Mouse (Mus musculus) embryonic facial prominence, embryonic 10.5 days (tissue): ENCODE data around the gene Ilf2. TPM values are rescaled to one million over a fixed set of nuclear protein-coding genes. Genes with fewer than 3 reads are reported as not detected.

Experiments used
- DNase-seq: peaks from one replicate; pipeline ENCODE4 v3.0.0-alpha.2; 2017; ENCODE audit warnings: low spot score
- H3K27ac ChIP-seq: fragments of 300-500 bp; sonication (generic); replicated peaks from 2 replicates; pipeline ENCODE4 v1.5.1; 2016; ENCODE audit warnings: mild to moderate bottlenecking
- H3K27me3 ChIP-seq: fragments of 300-500 bp; sonication (generic); replicated peaks from 2 replicates; pipeline ENCODE4 v1.6.1; 2016; ENCODE audit warnings: low read depth, mild to moderate bottlenecking; ENCODE audit not compliant: poor library complexity, severe bottlenecking
- H3K36me3 ChIP-seq: fragments of 300-500 bp; sonication (generic); replicated peaks from 2 replicates; pipeline ENCODE4 v1.6.1; 2016; ENCODE audit warnings: mild to moderate bottlenecking, moderate library complexity
- H3K4me1 ChIP-seq: fragments of 300-500 bp; sonication (generic); 2 replicates; pipeline ENCODE4 v1.6.1; 2016
- H3K4me3 ChIP-seq: fragments of 300-500 bp; sonication (generic); 2 replicates; pipeline ENCODE4 v1.5.1; 2016; ENCODE audit warnings: mild to moderate bottlenecking, moderate library complexity
- H3K9me3 ChIP-seq: fragments of 300-500 bp; sonication (generic); 2 replicates; pipeline ENCODE4 v1.6.1; 2016; ENCODE audit warnings: mild to moderate bottlenecking
- WGBS: fragments of 180-500 bp; shearing (Covaris S2); methylation state at CpG from one replicate; pipeline ENCODE4 v1.1.7; 2016; 5-methylcytosine and 5-hydroxymethylcytosine counted together
- polyA plus RNA-seq: library from polyadenylated mRNA; unstranded; fragments of >200 nt; fragmentation: Nextera tagmentation; extraction: Ambion mirVana; gene quantifications from 2 replicates; pipeline ENCODE4 v1.2.1, GENCODE M21; 2016

The Ilf2 gene
- polyA plus RNA-seq = 356 and 367 TPM in 2 replicates

DNA sequence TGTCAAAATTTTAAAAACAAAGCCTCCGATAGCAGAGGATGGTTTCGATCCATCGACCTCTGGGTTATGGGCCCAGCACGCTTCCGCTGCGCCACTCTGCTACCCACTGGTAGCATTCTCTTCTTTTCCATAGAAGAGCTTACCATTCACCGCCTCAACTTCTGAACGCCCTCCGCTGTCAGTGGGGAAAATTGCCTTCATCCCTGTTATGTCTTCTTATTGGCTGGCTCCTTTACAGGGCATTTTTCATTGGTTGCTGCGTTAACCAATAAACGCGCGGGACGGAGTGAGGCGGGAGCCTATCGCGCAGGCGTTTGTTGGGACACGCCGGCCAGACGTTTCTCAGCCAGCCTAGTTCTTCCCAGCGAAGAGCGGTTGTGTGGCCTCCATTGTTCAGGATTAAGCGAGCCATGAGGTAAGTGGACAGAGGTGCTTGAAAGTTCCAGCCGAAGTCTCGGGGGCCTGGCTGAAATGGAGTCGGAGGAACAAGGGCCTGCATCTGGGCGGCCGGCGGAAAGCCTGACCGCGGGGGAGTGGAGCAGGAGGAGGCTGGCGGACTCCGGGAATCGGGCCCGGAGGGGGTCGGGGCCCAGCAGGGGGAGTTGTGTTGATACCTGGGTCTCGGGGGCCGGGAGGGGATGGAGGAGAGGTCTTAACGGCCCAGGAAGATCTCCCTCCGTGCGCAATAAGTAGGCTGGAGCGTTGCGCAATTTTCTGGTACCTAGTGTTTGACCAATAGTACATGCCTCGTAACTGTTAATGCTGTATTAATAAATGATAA is at the start of gene Ilf2:
Ilf2 (plus strand) TSS at position 296 of the 781 bp plus-strand sequence.
- H3K36me3 ChIP-seq = peaks cover 39% of the 10 kb centered on the region
- no peaks in the 10 kb centered on the region for H3K27me3 ChIP-seq
- H3K4me1 ChIP-seq = peaks cover 10% of the 10 kb centered on the region
- peak; percentile 96 for DNase-seq
- no peaks in the 10 kb centered on the region for H3K9me3 ChIP-seq
- H3K4me3 ChIP-seq = peak within 1 kb of the TSS; percentile 78
- peak within 1 kb of the TSS; percentile 96 for H3K27ac ChIP-seq
- under 1% methylated on average over 45 of the region's 45 CpGs for WGBS

DNA sequence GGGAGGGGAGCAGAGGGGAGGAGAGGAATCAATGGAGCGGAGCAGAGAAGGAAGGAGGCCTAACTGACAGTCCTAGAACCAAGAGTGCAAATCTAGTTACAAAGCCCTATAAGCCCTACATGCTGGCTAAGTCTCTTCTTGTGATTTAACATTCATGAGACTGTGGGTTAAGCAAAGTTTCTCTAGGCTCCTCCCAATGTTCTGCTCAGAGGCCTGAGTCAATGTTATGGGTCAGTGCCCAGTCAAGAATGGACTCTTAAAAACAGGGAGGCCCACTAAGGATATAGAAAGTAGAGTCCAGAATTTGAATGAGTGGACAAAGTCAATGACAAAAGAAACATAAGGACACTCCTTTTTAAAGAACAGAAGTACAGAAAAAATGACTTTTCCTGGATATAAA is 48.4 kb upstream of the Ilf2 start:
- no peaks in the 10 kb centered on the region for H3K27me3 ChIP-seq
- H3K4me3 ChIP-seq = no peak overlapping the region
- no peaks in the 10 kb centered on the region for H3K9me3 ChIP-seq
- peaks cover 35% of the 10 kb centered on the region for H3K4me1 ChIP-seq
- peaks cover 56% of the 10 kb centered on the region for H3K36me3 ChIP-seq
- H3K27ac ChIP-seq = no peak overlapping the region
- WGBS = 64% methylated on average over 1 of the region's 1 CpGs
- no peak for DNase-seq

DNA sequence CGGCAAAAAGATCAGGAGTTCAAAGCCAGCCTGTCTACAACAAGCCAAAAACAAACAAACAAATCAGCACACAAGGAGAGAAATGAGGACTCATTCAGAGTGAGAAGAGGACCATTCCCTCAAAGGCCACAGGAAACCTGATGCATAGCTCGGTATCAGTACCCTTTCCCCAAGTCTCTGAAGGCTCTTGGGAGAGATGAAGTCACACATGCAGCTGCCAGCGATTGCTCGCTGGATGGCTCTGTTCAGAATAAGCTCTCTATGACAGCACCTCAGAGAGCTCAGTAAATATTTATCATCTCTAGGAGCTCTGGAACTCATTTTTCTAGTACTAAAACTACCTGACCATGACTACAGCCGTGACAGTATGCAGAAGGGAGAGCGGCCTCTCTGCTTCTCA is 47.7 kb upstream of the Ilf2 start:
- H3K4me3 ChIP-seq = no peak overlapping the region
- H3K27ac ChIP-seq = no peak overlapping the region
- no peak for DNase-seq
- no peaks in the 10 kb centered on the region for H3K9me3 ChIP-seq
- H3K36me3 ChIP-seq = peaks cover 50% of the 10 kb centered on the region
- 89% methylated on average over 6 of the region's 6 CpGs for WGBS
- H3K4me1 ChIP-seq = peaks cover 39% of the 10 kb centered on the region
- H3K27me3 ChIP-seq = no peaks in the 10 kb centered on the region

DNA sequence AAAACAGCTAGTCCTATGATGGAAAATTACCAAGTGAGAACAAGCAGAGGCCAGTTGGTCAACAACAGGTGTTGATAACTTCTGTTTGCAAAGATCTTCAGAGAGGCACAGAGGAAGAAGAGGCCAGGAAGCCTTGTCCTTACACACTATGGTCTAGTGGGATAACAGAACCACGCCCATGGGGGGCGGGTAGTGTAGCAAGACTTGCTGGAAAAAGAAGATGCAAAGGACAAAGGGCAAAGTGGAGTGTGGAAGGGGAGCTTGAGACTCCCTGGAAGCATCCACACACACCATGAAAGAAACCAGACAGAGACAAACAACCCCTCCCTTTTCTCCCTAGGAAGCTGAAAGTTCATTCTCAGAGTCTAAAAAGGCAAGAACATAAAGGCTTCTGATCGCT is 46.4 kb upstream of the Ilf2 start:
- Histone ChIP-seq H3K36me3 (peaks cover 37% of the 10 kb centered on the region), H3K27ac (no peak overlapping the region), H3K9me3 (no peaks in the 10 kb centered on the region), H3K4me1 (peaks cover 43% of the 10 kb centered on the region), H3K4me3 (no peak overlapping the region), H3K27me3 (no peaks in the 10 kb centered on the region)
- 93% methylated on average over 3 of the region's 3 CpGs for WGBS
- DNase-seq = no peak

DNA sequence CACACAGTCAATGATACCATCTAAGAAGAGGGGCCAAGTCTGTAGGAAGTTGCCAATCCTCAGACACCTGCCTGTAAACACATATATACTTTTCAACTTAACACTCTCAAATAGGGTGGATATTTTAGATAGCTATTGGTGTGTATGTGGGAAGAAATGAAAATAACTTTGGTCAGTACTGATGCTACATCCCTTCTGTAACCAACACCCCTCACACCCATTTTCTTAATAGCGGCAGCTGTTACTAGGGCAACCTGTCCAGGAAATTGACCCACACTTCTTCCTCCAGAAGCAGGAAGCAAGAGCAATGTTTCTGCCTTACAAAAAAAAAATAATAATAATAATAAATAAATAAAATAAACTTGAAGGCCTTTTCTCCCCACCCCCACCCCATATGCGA is 43.6 kb upstream of the Ilf2 start:
- no peak for DNase-seq
- 20% methylated on average over 2 of the region's 2 CpGs for WGBS
- H3K9me3 ChIP-seq = no peaks in the 10 kb centered on the region
- peak overlapping the region; percentile 97 for H3K27ac ChIP-seq
- H3K36me3 ChIP-seq = peaks cover 19% of the 10 kb centered on the region; the same call in 1 of the 2 replicates
- H3K4me1 ChIP-seq = peaks cover 37% of the 10 kb centered on the region
- no peaks in the 10 kb centered on the region for H3K27me3 ChIP-seq
- peak overlapping the region; percentile 90 for H3K4me3 ChIP-seq

DNA sequence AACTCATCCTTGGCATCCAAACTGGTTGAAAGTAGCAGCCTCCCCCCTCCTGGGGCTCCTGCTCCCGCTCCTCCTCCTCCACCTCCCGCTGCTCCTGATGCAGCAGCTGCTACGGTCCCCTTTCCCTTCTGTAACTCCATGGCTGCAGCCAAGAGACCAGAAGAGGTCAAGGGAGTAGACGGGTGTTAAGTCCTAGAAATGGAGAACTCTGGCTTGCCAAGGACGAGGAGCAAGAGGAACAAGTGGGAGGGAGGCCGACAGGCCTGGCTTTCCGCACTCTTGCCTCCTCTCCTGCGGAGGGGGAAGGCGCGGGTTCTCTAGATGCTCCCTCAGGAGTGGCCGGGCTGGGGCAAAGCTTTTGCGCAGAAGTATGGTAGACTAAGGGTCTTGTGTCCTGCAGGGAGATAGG is 43.1 kb upstream of the Ilf2 start:
- H3K36me3 ChIP-seq = peaks cover 16% of the 10 kb centered on the region; the same call in 1 of the 2 replicates
- 0% methylated on average over 12 of the region's 12 CpGs for WGBS
- peak overlapping the region; percentile 97 for H3K27ac ChIP-seq
- H3K4me3 ChIP-seq = peak overlapping the region; percentile 90
- DNase-seq = no peak
- H3K4me1 ChIP-seq = peaks cover 34% of the 10 kb centered on the region
- no peaks in the 10 kb centered on the region for H3K9me3 ChIP-seq
- no peaks in the 10 kb centered on the region for H3K27me3 ChIP-seq

DNA sequence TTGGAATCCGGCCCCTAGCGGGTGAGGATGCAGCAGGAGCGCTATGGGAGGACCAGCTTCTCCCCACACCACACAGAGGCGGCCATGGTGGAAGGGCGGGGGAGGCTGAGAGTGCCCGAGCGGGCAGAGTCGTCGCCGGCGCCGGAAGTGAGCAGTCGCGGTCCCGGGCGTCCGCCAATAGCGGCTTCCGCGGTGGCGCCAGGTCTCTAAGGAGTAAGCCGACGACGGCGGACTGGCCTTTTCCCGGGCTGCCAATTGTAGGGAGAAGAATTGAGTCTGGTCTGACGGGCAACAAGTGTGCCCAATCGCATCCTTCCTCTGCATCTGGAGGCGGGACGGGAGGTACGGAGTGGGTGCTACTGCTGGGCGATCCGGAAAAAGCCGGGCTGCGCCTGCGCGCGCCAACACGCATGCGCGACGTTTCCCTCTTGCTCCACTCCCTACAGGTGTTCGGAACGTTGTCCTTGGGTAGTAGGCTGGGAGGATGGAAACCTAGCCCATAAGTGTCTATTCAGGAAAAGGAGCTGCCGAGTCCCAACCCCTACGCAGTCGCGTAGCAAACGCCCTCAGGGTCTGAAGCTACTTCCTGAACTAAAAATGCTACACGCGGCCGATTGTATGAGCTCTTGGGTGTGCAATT is 42.4 kb upstream of the Ilf2 start, which contains the start of gene Ints3:
Ints3 (minus strand) TSS at position 242 of the 640 bp plus-strand sequence.
- H3K4me1 ChIP-seq = peaks cover 34% of the 10 kb centered on the region
- DNase-seq = peak; percentile 98
- peak within 1 kb of the TSS; percentile 90 for H3K4me3 ChIP-seq
- H3K27me3 ChIP-seq = no peaks in the 10 kb centered on the region
- H3K36me3 ChIP-seq = peaks cover 16% of the 10 kb centered on the region; the same call in 1 of the 2 replicates
- no peaks in the 10 kb centered on the region for H3K9me3 ChIP-seq
- WGBS = 1% methylated on average over 52 of the region's 52 CpGs
- peak within 1 kb of the TSS; percentile 97 for H3K27ac ChIP-seq

DNA sequence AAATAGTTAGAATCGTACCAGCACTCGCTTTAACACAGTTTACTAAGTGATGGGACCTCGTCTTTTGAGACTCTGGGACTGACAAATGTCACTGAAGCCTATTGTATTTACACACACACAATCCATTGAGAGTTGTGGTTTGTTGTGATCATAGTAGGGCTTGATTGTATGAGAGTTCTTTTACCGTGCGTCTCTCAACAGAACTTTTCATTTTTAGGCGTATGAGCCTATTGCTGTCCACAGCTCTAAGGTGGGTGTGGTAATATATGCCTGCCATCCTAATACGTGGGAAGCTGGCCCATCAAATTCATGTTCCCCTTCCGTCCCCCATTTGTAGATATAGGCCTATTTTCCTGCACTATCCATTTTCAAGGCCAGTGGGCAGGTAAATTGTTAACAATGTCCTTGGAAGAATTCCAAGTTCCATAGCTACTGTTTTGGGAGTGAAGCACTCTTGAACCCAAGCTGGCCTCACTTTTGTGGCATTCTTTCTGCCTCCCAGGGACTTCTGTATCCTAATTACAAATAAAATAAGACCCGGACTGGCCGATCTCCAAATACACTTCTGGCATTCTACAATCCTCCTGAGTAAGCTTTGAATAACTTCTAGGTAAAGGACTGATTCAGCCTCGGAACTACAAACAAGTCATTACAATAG is 41.7 kb upstream of the Ilf2 start:
- DNase-seq = no peak
- H3K27ac ChIP-seq = peak overlapping the region; percentile 97
- H3K27me3 ChIP-seq = no peaks in the 10 kb centered on the region
- H3K9me3 ChIP-seq = no peaks in the 10 kb centered on the region
- peaks cover 11% of the 10 kb centered on the region; the same call in 1 of the 2 replicates for H3K36me3 ChIP-seq
- H3K4me3 ChIP-seq = peak overlapping the region; percentile 90
- 59% methylated on average over 11 of the region's 11 CpGs for WGBS
- peaks cover 32% of the 10 kb centered on the region for H3K4me1 ChIP-seq

DNA sequence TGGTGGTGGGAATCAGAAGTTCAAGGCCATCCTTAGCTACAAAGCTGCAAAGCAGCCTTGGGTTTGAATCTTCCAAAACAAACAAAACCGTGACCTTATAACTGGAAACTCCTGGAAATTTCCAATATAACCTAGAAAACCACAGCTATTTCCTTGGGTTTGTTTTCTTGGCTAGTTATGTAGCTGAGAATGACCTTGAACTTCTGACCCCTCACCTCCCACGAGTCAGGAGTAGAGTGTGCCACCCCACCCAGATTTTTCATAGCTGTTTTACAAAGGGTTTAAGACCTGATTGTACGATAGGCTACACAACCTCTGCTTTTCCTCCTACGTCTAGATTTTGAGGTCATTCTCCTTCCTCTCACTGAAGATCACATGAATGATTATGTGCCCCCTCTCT is 38.8 kb upstream of the Ilf2 start:
- 79% methylated on average over 4 of the region's 4 CpGs for WGBS
- Histone ChIP-seq H3K27me3 (no peaks in the 10 kb centered on the region), H3K4me3 (no peak overlapping the region), H3K4me1 (peaks cover 12% of the 10 kb centered on the region), H3K36me3 (no peaks in the 10 kb centered on the region), H3K27ac (no peak overlapping the region), H3K9me3 (no peaks in the 10 kb centered on the region)
- no peak for DNase-seq

DNA sequence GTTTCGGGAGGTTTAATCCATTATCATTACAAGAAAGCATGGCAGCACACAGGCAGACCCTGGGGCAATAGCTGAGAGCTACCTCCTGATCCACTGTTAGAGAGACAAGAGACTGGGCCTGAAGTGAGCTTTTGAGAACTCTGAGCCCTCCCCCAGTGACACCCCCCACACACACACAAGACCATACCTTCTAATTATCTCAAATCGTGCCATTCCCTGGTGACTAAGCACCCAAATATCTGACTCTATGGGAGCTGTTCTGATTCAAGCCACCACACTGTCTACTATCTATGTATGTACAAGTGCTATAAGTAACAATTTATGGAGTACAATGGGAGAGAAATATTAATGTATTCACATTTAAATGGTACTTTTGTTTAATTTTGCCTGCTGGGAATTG is 35.2 kb upstream of the Ilf2 start:
- no peak for DNase-seq
- Histone ChIP-seq H3K4me1 (peaks cover 10% of the 10 kb centered on the region), H3K27me3 (no peaks in the 10 kb centered on the region), H3K9me3 (no peaks in the 10 kb centered on the region), H3K4me3 (no peak overlapping the region), H3K27ac (no peak overlapping the region), H3K36me3 (no peaks in the 10 kb centered on the region)
- 82% methylated on average over 2 of the region's 2 CpGs for WGBS

DNA sequence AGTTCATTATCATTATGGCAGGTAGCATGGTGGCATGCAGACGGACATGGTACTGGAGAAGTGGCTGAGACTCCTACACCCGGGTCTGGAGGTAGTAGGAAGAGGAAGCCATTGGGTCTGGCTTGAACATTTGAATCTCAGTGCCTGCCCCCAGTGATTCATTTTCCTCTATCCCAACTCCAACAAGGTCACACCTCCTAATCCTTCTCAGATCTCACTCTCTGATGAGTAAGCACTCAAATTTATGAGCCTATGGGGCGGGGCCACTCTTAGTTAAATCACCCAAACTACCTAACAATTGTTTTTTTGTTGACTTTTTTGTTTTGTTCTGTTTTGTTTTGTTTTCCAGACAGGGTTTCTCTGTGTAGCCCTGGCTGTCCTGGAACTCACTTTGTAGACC is 31.9 kb upstream of the Ilf2 start:
- no peak for DNase-seq
- no peaks in the 10 kb centered on the region for H3K36me3 ChIP-seq
- H3K4me3 ChIP-seq = no peak overlapping the region
- no peaks in the 10 kb centered on the region for H3K27me3 ChIP-seq
- H3K4me1 ChIP-seq = peaks cover 26% of the 10 kb centered on the region
- WGBS = 82% methylated on average over 3 of the region's 3 CpGs
- no peaks in the 10 kb centered on the region for H3K9me3 ChIP-seq
- peak overlapping the region; percentile 5; the same call in 1 of the 2 replicates for H3K27ac ChIP-seq

DNA sequence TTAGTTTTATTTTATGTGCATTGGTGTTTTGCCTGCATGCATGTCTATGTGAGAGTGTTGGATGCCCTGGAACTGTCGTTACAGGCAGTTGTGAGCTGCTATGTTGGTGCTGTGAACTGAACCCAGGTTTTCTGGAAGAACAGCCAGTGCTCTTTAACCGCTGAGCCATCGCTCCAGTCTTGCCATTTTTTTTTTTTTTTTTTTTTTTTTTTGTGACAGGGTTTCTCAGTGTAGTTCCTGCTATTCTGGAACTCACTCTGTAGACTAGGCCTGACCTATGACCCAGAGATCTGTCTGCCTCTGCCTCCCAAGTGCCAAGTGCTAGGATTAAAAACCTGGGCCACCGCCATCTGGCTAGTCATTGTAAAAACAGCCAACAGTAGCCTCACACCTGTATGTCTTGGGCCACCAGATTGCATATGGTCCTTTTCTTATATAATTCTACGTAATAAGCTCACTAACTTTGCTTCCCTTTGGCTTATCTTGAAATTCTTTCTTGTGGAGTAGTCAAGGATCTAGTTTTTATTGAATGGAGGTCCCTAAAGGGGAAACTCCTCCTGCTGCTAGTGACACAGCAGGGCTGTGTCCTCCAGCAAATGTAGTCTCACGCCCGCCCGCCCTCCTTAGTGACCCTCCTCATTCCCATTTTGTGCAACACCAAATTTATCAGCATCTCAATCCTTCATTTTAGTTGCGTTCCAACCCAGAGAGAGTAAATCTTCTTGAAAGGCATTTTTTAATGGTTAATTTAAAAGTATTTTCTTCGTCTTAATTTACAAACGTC is 30.3 kb upstream of the Ilf2 start:
- no peaks in the 10 kb centered on the region for H3K27me3 ChIP-seq
- no peaks in the 10 kb centered on the region for H3K9me3 ChIP-seq
- no peak for DNase-seq
- no peaks in the 10 kb centered on the region for H3K36me3 ChIP-seq
- peak overlapping the region; percentile 94 for H3K27ac ChIP-seq
- peak overlapping the region; percentile 54 for H3K4me3 ChIP-seq
- WGBS = 73% methylated on average over 11 of the region's 11 CpGs
- H3K4me1 ChIP-seq = peaks cover 28% of the 10 kb centered on the region
